Mouse (Mus musculus): Measurements from ENCODE around the gene E030025P04Rik. TPM values are rescaled to one million over a fixed set of nuclear protein-coding genes. Genes with fewer than 3 reads are reported as not detected.

The E030025P04Rik gene
- polyA plus RNA-seq, 1 experiment, result not detected

DNA sequence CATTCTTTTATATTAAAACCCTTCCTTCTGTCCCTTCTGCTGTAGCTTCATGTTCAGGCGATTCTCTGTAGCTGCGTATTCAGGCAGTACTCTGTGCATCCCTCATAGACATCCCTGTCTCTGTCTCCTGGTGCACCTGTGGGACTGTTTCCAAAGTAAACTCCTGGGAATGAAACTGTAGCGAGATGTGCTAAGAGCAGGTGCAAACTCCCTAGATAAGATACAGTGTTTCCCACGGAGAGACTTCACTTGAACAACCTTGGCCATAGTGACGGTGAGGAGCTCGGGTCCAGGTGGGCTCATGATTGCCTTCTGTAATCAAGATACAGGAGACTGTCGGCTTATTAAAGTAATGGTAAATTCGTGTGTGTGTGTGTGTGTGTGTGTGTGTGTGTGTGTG, 41.5 kb downstream of the E030025P04Rik start:
- Histone ChIP-seq H3K4me3 (ENCODE audit: control insufficient read depth, low read depth, low read length) (no peak overlapping the region), H3K4me1 (ENCODE audit: control insufficient read depth, insufficient read depth, low read length) (no peaks in the 10 kb centered on the region), H3K36me3 (ENCODE audit: control insufficient read depth, insufficient read depth, low read length) (no peaks in the 10 kb centered on the region), H3K27me3 (ENCODE audit: control insufficient read depth, insufficient read depth, low read length) (no peaks in the 10 kb centered on the region), H3K27ac (ENCODE audit: control insufficient read depth, insufficient read depth, low read depth, low read length) (no peak overlapping the region)
- TF ChIP-seq CTCF (IDR thresholded peaks at IDR 0.05; ENCODE audit: control insufficient read depth, insufficient read depth, insufficient replicate concordance, low read depth, low read length) (no peak), POLR2A (IDR thresholded peaks at IDR 0.05; ENCODE audit: control insufficient read depth, low read depth, low read length) (no peak)

DNA sequence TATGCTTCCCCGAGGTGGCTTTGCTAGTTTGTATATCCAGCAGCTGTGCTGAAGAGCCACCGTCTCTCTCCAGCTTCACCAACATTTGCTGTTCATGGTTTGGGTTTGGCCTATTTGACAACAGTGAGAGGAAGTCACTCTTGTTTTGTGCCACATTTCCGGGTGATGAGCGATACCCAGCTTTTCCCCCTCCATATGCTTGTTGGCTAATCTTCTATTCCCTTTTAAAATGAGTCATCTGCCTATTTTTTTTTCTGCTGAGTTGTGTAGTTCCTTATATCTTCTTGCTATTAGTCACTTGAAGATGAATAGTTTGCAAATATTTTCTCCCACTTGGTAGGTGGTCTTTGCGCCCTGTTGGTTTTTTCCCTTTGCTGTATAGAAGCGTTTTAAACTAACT, 43.9 kb downstream of the E030025P04Rik start:
- no peaks in the 10 kb centered on the region for H3K27me3 ChIP-seq (ENCODE audit: control insufficient read depth, insufficient read depth, low read length)
- H3K4me1 ChIP-seq (ENCODE audit: control insufficient read depth, insufficient read depth, low read length), result no peaks in the 10 kb centered on the region
- no peak overlapping the region for H3K27ac ChIP-seq (ENCODE audit: control insufficient read depth, insufficient read depth, low read depth, low read length)
- no peaks in the 10 kb centered on the region for H3K36me3 ChIP-seq (ENCODE audit: control insufficient read depth, insufficient read depth, low read length)
- TF ChIP-seq POLR2A (IDR thresholded peaks at IDR 0.05; ENCODE audit: control insufficient read depth, low read depth, low read length) (no peak), CTCF (IDR thresholded peaks at IDR 0.05; ENCODE audit: control insufficient read depth, insufficient read depth, insufficient replicate concordance, low read depth, low read length) (no peak)
- H3K4me3 ChIP-seq (ENCODE audit: control insufficient read depth, low read depth, low read length), result no peak overlapping the region

DNA sequence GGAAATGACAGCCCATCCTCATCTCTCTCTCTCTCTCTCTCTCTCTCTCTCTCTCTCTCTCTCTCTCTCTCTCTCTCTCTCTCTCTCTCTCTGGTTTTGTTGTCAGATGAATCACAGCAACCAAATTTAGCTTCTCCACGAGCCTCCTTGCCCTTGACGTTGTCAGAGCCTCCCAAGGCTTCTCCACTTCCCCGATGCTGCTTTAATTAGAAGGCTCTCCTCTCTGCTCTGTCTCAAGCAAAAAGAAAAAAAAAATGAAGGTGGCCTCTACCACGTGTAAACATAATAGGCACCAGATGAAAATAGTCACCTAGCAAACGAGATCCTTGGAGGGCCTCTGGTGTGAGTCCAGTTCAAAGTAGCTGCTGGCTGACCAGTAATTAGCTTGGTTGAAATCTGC, 52.3 kb downstream of the E030025P04Rik start:
- H3K27ac ChIP-seq (ENCODE audit: control insufficient read depth, insufficient read depth, low read depth, low read length), result no peak overlapping the region

More for the DNA sequence above, 52.3 kb downstream of the E030025P04Rik start:
- H3K27me3 ChIP-seq (ENCODE audit: control insufficient read depth, insufficient read depth, low read length), result no peaks in the 10 kb centered on the region
- no peak overlapping the region for H3K4me3 ChIP-seq (ENCODE audit: control insufficient read depth, low read depth, low read length)
- no peak for TF ChIP-seq CTCF (IDR thresholded peaks at IDR 0.05; ENCODE audit: control insufficient read depth, insufficient read depth, insufficient replicate concordance, low read depth, low read length)
- TF ChIP-seq POLR2A (IDR thresholded peaks at IDR 0.05; ENCODE audit: control insufficient read depth, low read depth, low read length), result no peak
- H3K4me1 ChIP-seq (ENCODE audit: control insufficient read depth, insufficient read depth, low read length), result no peaks in the 10 kb centered on the region
- H3K36me3 ChIP-seq (ENCODE audit: control insufficient read depth, insufficient read depth, low read length), result no peaks in the 10 kb centered on the region

Other genes starting within 250 kb of the E030025P04Rik start
- 1.9 and 2.1 TPM in 2 replicates for gene Axin2, start 224.0 kb downstream of the E030025P04Rik start, polyA plus RNA-seq (2012; rRNA removed)
- gene Rgs9, start 153.8 kb upstream of the E030025P04Rik start, polyA plus RNA-seq (2012; rRNA removed), result 0.78 and 1.3 TPM in 2 replicates
- gene Gna13, start 218.5 kb upstream of the E030025P04Rik start, polyA plus RNA-seq (2012; rRNA removed), result 30.3 and 37.7 TPM in 2 replicates